Mouse (Mus musculus) thymus, postnatal 10 days (tissue): Measurements from ENCODE around the gene Dph6.
"Not testable (repeated sequence)": the region's sequence is repeated elsewhere in the genome, so short reads cannot be mapped to it uniquely, and the experiment has no call there.

Experiments
- DNase-seq, 2 experiments: peaks; one replicate each; pipeline ENCODE4 v3.0.0; 2021; ENCODE audit warnings: low spot score in 2 of 2

The Dph6 gene

GRCm38 (mm10) chr2:114654365-114655239 is at the start of gene Dph6:
Gene Dph6, minus strand, starts transcription at chr2:114654964.
- peak; percentile 54 to 68 for DNase-seq

- DNase-seq, result no peak
Observed at GRCm38 (mm10) chr2:114700966-114701685, 46.4 kb upstream of the Dph6 start.

GRCm38 (mm10) chr2:114691607-114692006 is 36.8 kb upstream of the Dph6 start:
- DNase-seq, result no peak

- DNase-seq, result no peak
Observed at GRCm38 (mm10) chr2:114687483-114687882, 32.7 kb upstream of the Dph6 start.

- no peak for DNase-seq
Observed at GRCm38 (mm10) chr2:114687081-114687480, 32.3 kb upstream of the Dph6 start.

- no peak for DNase-seq
Observed at GRCm38 (mm10) chr2:114673831-114674230, 19.1 kb upstream of the Dph6 start.

- no peak for DNase-seq
Observed at GRCm38 (mm10) chr2:114670983-114671382, 16.2 kb upstream of the Dph6 start.

GRCm38 (mm10) chr2:114658954-114659353 is 4.2 kb upstream of the Dph6 start:
- DNase-seq, result no peak

GRCm38 (mm10) chr2:114646240-114646639 is 8.5 kb downstream of the Dph6 start:
- no peak for DNase-seq

GRCm38 (mm10) chr2:114643832-114644231 is 10.9 kb downstream of the Dph6 start:
- no peak for DNase-seq

- no peak for DNase-seq
Observed at GRCm38 (mm10) chr2:114624683-114625082, 30.1 kb downstream of the Dph6 start.

- no peak for DNase-seq
Observed at GRCm38 (mm10) chr2:114622550-114622939, 32.2 kb downstream of the Dph6 start.

GRCm38 (mm10) chr2:114621781-114622549 is 32.8 kb downstream of the Dph6 start:
- no peak for DNase-seq

- DNase-seq, result no peak
Observed at GRCm38 (mm10) chr2:114611576-114611975, 43.2 kb downstream of the Dph6 start.

- no peak for DNase-seq
Observed at GRCm38 (mm10) chr2:114610110-114610509, 44.7 kb downstream of the Dph6 start.

- not testable (repeated sequence) for DNase-seq
Observed at GRCm38 (mm10) chr2:114605202-114605601, 49.6 kb downstream of the Dph6 start.

- no peak for DNase-seq
Observed at GRCm38 (mm10) chr2:114601174-114601573, 53.6 kb downstream of the Dph6 start.

- no peak for DNase-seq
Observed at GRCm38 (mm10) chr2:114599793-114600192, 55.0 kb downstream of the Dph6 start.

GRCm38 (mm10) chr2:114593393-114593792 is 61.4 kb downstream of the Dph6 start:
- DNase-seq, result no peak

- DNase-seq, result no peak
Observed at GRCm38 (mm10) chr2:114580714-114581113, 74.0 kb downstream of the Dph6 start.

GRCm38 (mm10) chr2:114543000-114543622 is 111.7 kb downstream of the Dph6 start:
- no peak for DNase-seq

GRCm38 (mm10) chr2:114542325-114542724 is 112.4 kb downstream of the Dph6 start:
- DNase-seq, result no peak
